Mouse (Mus musculus): ENCODE measurements at regions not wholly inside any gene's neighbourhood (a gene's known extent, or its start where the extent isn't known, plus 50 kb on each side); places are given as distances from the start of the nearest gene placed in this dataset.
A peak's percentile ranks its signal among the peaks of the same experiment; 100 is the strongest.

GRCm38 (mm10) chr9:30848249-30848648 is 74.0 kb downstream of the Adamts15 start:
- DNase-seq (ENCODE audit: inconsistent age in 2 of 2, low spot score in 1 of 2): peak in 1 of 2 experiments; percentile 55

- DNase-seq (ENCODE audit: inconsistent age in 2 of 2, low spot score in 1 of 2): no peak
These were observed 76.5 kb downstream of the Adamts15 start for GRCm38 (mm10) chr9:30845609-30846290.

GRCm38 (mm10) chr9:30844079-30844563 is 78.1 kb downstream of the Adamts15 start:
- DNase-seq (ENCODE audit: inconsistent age in 2 of 2, low spot score in 1 of 2): peak in 1 of 2 experiments; percentile 39

- DNase-seq (ENCODE audit: inconsistent age in 2 of 2, low spot score in 1 of 2): no peak
These were observed 87.3 kb downstream of the Adamts15 start for GRCm38 (mm10) chr9:30834908-30835307.

DNA sequence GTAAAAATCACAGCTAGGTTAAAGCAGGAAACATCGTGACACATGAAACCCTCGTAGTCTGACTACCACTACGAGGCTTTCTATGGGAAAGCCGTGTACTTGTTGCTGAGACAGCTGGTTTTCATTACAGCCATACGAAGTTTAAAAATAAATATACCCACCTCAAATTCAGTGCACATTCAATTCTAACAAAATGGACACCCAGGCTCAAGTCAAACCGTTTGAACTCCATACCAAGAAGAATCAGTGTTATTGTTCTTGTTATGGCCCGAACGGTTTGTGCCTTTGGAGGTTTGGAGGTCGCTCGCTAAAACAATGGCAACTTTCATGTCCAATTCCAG is 87.7 kb downstream of the Adamts15 start:
- DNase-seq (ENCODE audit: inconsistent age in 2 of 2, low spot score in 1 of 2): no peak

DNA sequence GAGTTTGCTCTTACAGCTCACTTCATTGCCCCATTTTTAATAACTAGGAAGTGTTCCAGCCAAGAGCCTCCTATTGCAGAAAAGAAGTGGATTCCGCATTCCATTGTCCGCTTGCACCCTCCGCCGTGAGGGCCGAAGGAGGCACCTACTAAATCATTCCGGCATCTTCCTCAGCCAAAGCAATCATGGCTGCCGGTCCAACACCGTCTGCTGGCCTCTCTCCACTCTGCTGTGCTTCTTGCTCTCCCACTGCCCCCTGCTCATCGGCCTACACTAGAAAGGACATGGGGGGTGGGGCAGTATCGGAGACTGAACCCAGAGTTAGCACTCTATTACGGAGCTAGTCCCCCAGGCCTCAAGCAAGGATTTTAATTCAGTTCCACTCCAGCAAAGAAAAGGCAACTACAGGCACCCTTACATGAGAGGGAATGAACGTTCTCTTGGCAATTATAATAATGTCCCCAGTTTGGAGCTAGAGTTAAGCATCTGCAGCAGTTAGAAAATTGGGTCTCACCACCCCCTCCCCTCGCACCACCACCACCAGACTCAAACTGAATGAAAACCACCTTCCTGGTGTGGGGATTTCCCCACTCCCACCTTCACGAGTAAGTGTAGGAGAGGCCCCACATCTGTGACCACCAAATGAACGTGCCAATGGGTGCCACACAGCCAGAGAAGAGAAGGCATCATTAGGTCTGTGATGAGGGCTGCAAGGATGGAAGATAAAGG is 88.3 kb downstream of the Adamts15 start:
- no peak for DNase-seq (ENCODE audit: inconsistent age in 2 of 2, low spot score in 1 of 2)

- peak; percentile 34 to 45 for DNase-seq (ENCODE audit: inconsistent age in 2 of 2, low spot score in 1 of 2)
These were observed 92.9 kb downstream of the Adamts15 start for GRCm38 (mm10) chr9:30829158-30829870.

DNA sequence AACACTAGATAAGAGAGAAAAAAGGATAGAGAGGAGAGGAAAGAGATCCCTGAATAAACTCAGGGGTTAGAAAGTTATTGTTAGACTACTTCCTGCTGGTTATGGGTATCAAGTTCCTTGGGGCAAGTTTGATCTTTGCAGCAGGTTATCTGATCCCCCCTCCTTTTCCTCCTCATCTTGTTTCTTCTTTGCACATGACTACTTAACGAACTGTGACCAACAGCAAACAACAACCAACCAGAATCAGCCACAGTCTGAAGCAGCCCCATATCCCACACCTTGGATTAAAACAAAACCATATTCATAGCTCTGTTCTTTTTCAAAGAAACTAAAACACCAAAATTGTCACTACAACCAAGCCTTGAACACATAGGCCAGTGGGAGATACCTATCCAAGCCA is 94.5 kb downstream of the Adamts15 start:
- DNase-seq (ENCODE audit: inconsistent age in 2 of 2, low spot score in 1 of 2): no peak

GRCm38 (mm10) chr9:30824056-30824625 is 98.1 kb downstream of the Adamts15 start:
- DNase-seq (ENCODE audit: inconsistent age in 2 of 2, low spot score in 1 of 2): no peak

GRCm38 (mm10) chr9:30820806-30821375 is 101.4 kb downstream of the Adamts15 start:
- peak in 1 of 2 experiments; percentile 65 for DNase-seq (ENCODE audit: inconsistent age in 2 of 2, low spot score in 1 of 2)

DNA sequence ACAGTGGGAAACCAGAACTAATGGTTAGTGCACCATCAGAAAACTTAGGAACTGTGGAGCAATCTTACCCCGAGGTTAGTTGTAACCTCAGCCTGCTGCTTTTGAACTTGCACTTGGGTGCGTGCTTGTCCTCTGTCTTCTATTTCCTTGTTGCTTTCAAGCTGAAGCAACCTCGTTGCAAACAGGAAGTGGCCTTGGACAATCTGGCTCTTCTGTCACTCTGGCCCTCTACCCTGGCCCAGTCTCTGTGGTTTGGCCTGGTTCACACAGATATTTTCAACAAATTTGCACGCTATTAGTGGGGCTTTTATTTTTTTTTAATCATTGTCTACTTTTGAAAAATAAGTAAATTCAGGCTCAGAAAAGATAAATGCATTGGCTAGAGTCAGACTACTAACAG is 109.0 kb downstream of the Adamts15 start:
- peak in 1 of 2 experiments; percentile 33 for DNase-seq (ENCODE audit: inconsistent age in 2 of 2, low spot score in 1 of 2)

GRCm38 (mm10) chr9:30810843-30811242 is 111.4 kb downstream of the Adamts15 start:
- no peak for DNase-seq (ENCODE audit: inconsistent age in 2 of 2, low spot score in 1 of 2)

DNA sequence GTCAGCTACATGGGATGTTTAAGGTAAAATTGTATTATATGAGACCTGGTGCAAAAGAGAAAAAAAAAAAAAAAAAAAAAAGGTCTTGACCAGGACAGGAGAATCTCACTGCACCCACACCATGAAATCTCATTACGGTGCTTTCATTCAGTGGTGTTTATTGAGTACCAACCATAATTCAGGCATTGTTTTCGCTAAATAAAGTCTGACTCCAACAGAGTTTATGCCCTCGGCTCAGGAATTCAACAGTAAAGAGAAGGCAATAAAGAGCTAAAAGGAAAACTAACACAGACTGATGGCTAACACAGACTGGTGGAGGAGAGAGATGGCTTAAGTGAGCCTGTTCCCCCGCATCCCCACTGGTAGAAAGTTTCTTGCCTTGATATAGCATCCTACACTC is 112.0 kb downstream of the Adamts15 start:
- no peak for DNase-seq (ENCODE audit: inconsistent age in 2 of 2, low spot score in 1 of 2)

- peak; percentile 70 to 80 for DNase-seq (ENCODE audit: inconsistent age in 2 of 2, low spot score in 1 of 2)
These were observed 113.3 kb downstream of the Adamts15 start for GRCm38 (mm10) chr9:30808863-30809491.

GRCm38 (mm10) chr9:30803755-30804532 is 118.3 kb downstream of the Adamts15 start:
- DNase-seq (ENCODE audit: inconsistent age in 2 of 2, low spot score in 1 of 2): peak; percentile 32 to 81

DNA sequence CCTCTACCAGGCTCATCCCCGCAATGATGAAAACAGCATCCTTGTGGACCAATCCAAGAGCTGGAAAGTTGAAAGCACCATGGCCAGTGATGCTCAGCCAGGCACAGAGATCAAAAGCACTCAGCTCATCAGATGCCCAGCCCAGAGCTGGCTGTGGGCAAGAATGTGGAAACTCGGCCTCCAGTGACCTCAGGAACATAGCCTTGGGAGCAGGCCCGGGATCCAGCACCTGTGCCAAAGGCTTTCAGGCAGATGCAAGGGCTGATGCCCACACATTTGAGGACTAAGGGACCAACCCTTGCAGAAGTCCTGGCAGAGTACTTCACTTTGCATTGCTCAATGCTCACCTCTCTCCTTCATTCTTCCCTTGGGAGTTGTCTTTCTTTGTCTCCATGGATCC is 119.4 kb downstream of the Adamts15 start:
- peak; percentile 21 to 77 for DNase-seq (ENCODE audit: inconsistent age in 2 of 2, low spot score in 1 of 2)

- DNase-seq (ENCODE audit: inconsistent age in 2 of 2, low spot score in 1 of 2): no peak
These were observed 127.4 kb downstream of the Adamts15 start for GRCm38 (mm10) chr9:30794701-30795407.

- no peak for DNase-seq (ENCODE audit: inconsistent age in 2 of 2, low spot score in 1 of 2)
These were observed 141.0 kb downstream of the Adamts15 start for GRCm38 (mm10) chr9:30781221-30781620.

GRCm38 (mm10) chr9:30777816-30778215 is 144.4 kb downstream of the Adamts15 start:
- no peak for DNase-seq (ENCODE audit: inconsistent age in 2 of 2, low spot score in 1 of 2)
